Comparison of ENCODE assay signal across 11 mouse cellular contexts in genomic region chr10:41890537-41890936, GRCm38 (mm10).
"Had no signal": no experiment of that assay in that cellular context is flagged by ENCODE, and none has a peak within 500 bp of the region (broad histone marks: within the 10 kb centered on the region; RNA-seq: fewer than 3 reads in every experiment).

No protein-coding gene starts in this region.

- H3K27me3 ChIP-seq: limb, embryonic 12.5 days; lung, embryonic 15.5 days; midbrain, embryonic 13.5 days; stomach, embryonic 15.5 days had no signal

- H3K27ac ChIP-seq: limb, embryonic 12.5 days; lung, embryonic 15.5 days; macrophage; midbrain, embryonic 13.5 days; stomach, embryonic 15.5 days had no signal

- H3K4me3 ChIP-seq: limb, embryonic 12.5 days; lung, embryonic 15.5 days; midbrain, embryonic 13.5 days; stomach, embryonic 15.5 days had no signal

- H3K36me3 ChIP-seq: limb, embryonic 12.5 days; lung, embryonic 15.5 days; midbrain, embryonic 13.5 days; stomach, embryonic 15.5 days had no signal

- DNase-seq: kidney, adult 8-10 months; kidney, postnatal 25 days; lung, postnatal 14 days; right cerebral cortex, adult 18-20 months; right cerebral cortex, postnatal 25 days; thymus, postnatal 4 days had no signal
